Mouse (Mus musculus): ENCODE data around the gene Bmper. TPM values are rescaled to one million over a fixed set of nuclear protein-coding genes. Genes with fewer than 3 reads are reported as not detected.
A peak's percentile ranks its signal among the peaks of the same experiment; 100 is the strongest.

Bmper gene
- polyA plus RNA-seq, 1 experiment from 2014 or later, result 7.8 TPM

DNA sequence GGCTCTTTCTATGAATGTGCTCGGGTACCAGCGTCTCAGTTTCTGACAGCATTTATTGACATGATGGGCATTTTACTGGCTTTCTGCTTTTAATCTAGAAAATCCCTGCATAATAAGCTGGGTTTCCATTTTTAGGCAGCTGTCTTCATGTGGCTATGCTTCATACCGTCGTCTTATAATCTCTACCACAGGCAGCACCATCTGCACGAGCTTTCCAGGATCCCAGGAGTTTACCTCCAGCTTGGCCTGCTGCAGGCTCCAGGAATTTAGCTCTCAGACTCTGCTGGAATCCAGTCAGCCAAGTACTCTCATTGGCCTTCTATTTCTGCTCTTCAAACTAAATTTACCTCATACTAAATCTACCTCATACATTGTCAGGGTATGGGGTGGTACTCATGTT is 219.3 kb downstream of the Bmper start:
- no peak for ATAC-seq (replicated peaks; ENCODE audit: insufficient number of reproducible peaks, insufficient read depth, low FRiP score, low read depth)
- WGBS, result 47% methylated on average over 5 of the region's 5 CpGs
- Histone ChIP-seq H3K27me3 (no peaks in the 10 kb centered on the region), H3K4me3 (no peak overlapping the region), H3K9me3 (replicated peaks) (no peaks in the 10 kb centered on the region), H3K4me1 (replicated peaks) (peaks cover 9% of the 10 kb centered on the region; the same call in 1 of the 2 replicates), H3K4me2 (no peak overlapping the region), H3K9ac (no peak overlapping the region), H3K36me3 (no peaks in the 10 kb centered on the region), H3K27ac (peak overlapping the region; percentile 35)

DNA sequence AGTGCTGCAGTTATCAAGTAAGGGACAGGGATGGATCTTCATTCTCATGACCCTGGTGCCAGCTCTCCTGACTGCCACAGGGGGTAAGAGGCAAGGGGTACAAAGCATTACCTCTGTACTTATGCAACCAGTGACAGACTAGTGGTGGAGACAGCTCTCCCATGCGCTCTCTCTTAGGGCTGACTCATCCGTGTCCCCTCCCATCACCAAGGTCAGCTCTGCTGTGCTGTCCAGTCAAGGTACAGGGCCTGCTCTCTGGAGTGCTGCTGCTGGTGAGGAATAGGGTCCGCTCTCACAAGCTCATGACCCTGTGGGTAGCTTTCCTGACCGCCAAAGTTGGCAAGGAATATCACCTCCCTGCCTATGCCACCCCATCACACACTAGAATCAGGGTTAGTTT is 222.1 kb downstream of the Bmper start:
- H3K4me2 ChIP-seq, result no peak overlapping the region
- H3K9me3 ChIP-seq (replicated peaks), result no peaks in the 10 kb centered on the region
- no peak overlapping the region for H3K27ac ChIP-seq
- H3K4me3 ChIP-seq, result no peak overlapping the region
- H3K9ac ChIP-seq, result no peak overlapping the region
- ATAC-seq (replicated peaks; ENCODE audit: insufficient number of reproducible peaks, insufficient read depth, low FRiP score, low read depth), result no peak
- H3K4me1 ChIP-seq (replicated peaks), result peaks cover 9% of the 10 kb centered on the region; the same call in 1 of the 2 replicates
- no peaks in the 10 kb centered on the region for H3K27me3 ChIP-seq
- no peaks in the 10 kb centered on the region for H3K36me3 ChIP-seq
- WGBS, result 91% methylated on average over 4 of the region's 4 CpGs

DNA sequence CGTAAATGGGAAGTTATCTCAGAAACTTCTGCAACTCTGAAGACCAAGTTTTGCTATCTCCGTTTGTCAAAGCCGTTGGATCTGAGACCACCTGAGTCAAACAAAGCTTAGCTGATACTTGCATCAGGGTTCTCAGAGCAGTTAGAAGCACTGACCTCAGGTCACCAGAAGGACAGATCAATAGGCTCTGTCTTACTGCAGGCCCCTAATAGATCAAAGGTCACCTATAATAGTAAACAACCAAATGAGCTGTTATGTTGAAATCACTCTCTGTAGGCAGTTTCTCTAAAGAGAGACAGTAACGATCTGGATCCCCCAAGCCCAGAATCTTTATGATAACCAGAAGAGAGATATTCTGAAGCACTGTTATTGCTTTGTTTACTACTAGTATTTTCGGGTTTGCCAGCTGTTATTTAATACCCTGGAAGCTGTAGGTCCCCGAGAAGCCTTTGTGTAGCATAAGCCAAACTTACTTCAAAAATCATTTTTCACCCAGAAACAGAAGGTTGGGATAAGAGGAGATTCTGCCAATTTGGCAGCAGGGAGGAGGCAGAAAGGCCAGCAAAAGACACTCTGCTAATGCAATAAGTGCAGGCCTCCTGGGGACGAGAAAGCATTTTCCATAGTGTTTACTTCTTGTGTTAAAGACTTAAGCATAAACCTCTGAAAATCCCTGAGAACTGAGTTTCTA is 224.5 kb downstream of the Bmper start:
- Histone ChIP-seq H3K4me3 (no peak overlapping the region), H3K9ac (no peak overlapping the region), H3K9me3 (replicated peaks) (no peaks in the 10 kb centered on the region), H3K36me3 (no peaks in the 10 kb centered on the region), H3K4me2 (no peak overlapping the region), H3K27ac (no peak overlapping the region), H3K27me3 (no peaks in the 10 kb centered on the region), H3K4me1 (replicated peaks) (0 out of 2 replicates have a peak, but pooled peaks cover 4% of the 10 kb centered on the region)
- ATAC-seq (replicated peaks; ENCODE audit: insufficient number of reproducible peaks, insufficient read depth, low FRiP score, low read depth), result no peak
- WGBS, result 67% methylated on average over 7 of the region's 7 CpGs

DNA sequence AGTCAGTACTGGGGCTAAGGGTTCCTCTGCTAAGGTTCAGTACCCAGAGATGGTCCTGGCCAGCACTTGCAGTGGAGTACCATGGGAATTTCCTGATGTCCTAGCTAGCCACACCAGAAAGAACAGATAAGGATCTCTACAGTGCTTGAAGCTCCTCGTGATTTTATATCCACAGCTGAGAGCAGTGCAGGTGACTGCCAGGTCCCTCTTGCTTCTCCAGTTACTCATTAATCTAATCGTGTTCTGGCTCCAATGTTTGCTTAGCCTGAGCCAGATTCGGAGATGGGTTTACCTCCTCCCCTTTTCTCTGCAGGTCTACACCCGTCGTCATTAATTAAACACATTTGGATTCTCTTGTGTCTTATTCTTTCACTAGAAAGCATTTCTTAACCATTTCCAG is 230.4 kb downstream of the Bmper start:
- H3K9me3 ChIP-seq (replicated peaks), result no peaks in the 10 kb centered on the region
- H3K4me1 ChIP-seq (replicated peaks), result no peaks in the 10 kb centered on the region
- H3K9ac ChIP-seq, result no peak overlapping the region
- H3K36me3 ChIP-seq, result no peaks in the 10 kb centered on the region
- H3K27ac ChIP-seq, result no peak overlapping the region
- no peak overlapping the region for H3K4me2 ChIP-seq
- WGBS, result 52% methylated on average over 5 of the region's 5 CpGs
- H3K27me3 ChIP-seq, result no peaks in the 10 kb centered on the region
- no peak overlapping the region for H3K4me3 ChIP-seq
- no peak for ATAC-seq (replicated peaks; ENCODE audit: insufficient number of reproducible peaks, insufficient read depth, low FRiP score, low read depth)

DNA sequence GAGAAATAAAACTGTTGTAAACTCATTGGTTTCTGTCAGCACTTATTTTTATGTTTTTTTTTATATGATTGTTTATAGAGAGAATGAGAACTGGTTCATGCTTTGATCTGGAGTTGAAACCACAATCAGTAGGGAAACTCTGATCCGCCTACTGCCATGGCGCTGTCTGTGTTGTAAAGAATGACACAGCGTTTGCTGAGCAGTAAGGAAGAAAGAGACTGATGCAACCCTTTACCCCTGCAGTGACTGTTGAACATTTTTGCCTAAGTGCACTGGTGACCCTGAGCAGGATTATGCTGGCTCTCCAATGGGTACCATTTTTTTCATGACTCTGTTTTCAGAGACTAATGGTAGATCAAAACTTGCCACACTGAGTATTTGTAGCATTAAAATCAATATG is 234.3 kb downstream of the Bmper start:
- Histone ChIP-seq H3K27me3 (no peaks in the 10 kb centered on the region), H3K27ac (no peak overlapping the region), H3K4me3 (no peak overlapping the region), H3K36me3 (no peaks in the 10 kb centered on the region), H3K4me1 (replicated peaks) (peaks cover 6% of the 10 kb centered on the region; the same call in 1 of the 2 replicates), H3K9ac (no peak overlapping the region), H3K9me3 (replicated peaks) (no peaks in the 10 kb centered on the region), H3K4me2 (no peak overlapping the region)
- WGBS, result 72% methylated on average over 3 of the region's 3 CpGs
- ATAC-seq (replicated peaks; ENCODE audit: insufficient number of reproducible peaks, insufficient read depth, low FRiP score, low read depth), result no peak

DNA sequence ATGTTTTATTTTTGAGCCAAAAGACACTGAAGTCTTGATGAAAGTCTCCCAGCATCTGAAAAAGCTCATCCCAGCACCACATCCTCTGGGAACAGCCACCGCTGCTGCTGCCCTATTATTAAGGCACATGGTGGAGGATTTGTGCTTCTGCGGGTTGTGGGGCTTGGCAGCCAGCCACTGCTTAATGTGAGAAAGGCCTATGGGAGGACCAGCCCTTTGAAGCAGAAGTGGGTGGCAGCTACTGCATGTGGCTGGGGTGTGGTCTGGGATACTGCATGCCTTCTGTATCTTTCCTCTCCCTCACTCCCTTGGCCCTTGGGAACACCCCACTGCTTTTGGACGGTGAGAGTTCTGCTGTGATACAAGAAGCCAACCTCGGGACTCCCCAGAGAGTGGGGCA is 237.8 kb downstream of the Bmper start:
- peak; percentile 43; the same call in 1 of the 2 replicates for ATAC-seq (replicated peaks; ENCODE audit: insufficient number of reproducible peaks, insufficient read depth, low FRiP score, low read depth)

DNA sequence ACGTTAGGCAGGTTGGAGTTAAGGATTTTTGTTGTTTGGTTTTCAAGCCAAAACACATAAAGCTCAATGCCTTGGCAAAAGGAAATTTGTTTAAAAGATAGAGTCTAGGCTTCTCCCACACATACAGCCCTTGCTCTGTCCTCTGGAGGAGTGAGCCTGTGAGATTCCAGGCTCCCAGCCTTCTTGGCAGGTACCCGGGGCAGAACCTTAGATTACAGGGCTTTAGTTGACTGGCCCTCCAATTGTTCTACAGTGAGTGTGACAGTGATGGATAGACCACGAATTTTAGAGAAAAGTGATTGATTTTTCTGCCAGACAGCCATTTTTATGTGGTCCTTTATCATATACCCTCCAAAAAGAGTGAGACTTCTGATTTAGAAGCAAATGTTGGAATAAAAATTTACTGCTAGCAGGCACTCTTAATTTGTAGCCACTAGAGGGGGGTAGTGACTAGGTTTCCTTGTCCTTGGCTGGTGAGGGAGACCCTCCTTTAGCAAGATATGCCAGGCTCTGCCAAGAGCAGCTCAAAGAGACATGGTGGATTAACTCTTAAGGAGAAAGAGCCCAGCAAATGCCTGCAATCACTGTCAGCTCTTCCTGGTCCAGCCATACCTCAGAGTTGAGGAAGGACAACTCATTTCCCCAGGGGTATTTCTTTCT is 240.2 kb downstream of the Bmper start:
- Histone ChIP-seq H3K9ac (no peak overlapping the region), H3K27me3 (no peaks in the 10 kb centered on the region), H3K36me3 (no peaks in the 10 kb centered on the region), H3K4me1 (replicated peaks) (peaks cover 11% of the 10 kb centered on the region; the same call in 1 of the 2 replicates), H3K27ac (no peak overlapping the region), H3K4me2 (no peak overlapping the region), H3K9me3 (replicated peaks) (no peaks in the 10 kb centered on the region), H3K4me3 (no peak overlapping the region)
- ATAC-seq (replicated peaks; ENCODE audit: insufficient number of reproducible peaks, insufficient read depth, low FRiP score, low read depth), result no peak
- WGBS, result 27% methylated on average over 3 of the region's 3 CpGs

More for the DNA sequence above, 237.8 kb downstream of the Bmper start:
- no peak overlapping the region for H3K27ac ChIP-seq
- H3K9me3 ChIP-seq (replicated peaks), result no peaks in the 10 kb centered on the region
- H3K27me3 ChIP-seq, result no peaks in the 10 kb centered on the region
- peaks cover 11% of the 10 kb centered on the region; the same call in 1 of the 2 replicates for H3K4me1 ChIP-seq (replicated peaks)
- no peak overlapping the region for H3K4me2 ChIP-seq
- WGBS, result 28% methylated on average over 4 of the region's 4 CpGs
- H3K36me3 ChIP-seq, result no peaks in the 10 kb centered on the region
- H3K9ac ChIP-seq, result no peak overlapping the region
- no peak overlapping the region for H3K4me3 ChIP-seq

DNA sequence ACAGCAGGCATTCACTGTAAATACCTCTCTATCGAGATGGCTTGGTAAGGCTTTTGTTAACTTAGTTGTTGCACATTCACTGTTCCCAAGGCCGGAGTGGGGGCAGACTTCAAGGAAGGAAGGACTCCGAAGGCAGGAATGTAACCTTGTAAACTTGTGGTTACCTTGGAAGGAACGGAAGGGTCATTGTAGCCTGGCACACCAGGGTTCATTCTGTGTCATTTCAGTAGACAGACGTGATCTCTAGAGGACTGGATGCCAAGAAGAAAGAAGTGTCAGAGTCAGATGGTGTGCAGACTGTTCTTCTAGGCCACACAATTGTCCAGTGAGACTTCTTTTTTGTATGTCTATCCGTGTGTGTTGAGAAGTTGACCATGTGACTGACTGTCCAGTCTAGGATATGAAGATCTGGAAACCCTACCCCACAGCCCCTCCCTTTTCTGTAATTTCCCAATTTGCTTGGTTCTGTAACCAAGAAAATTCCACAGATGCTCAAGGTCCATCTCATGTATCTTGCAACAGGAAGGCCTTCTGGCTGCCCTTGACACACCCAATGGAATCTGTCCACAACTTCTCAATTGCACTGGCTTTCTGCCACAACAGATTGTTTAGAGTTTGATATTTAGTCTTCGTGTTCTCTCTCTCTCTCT is 242.2 kb downstream of the Bmper start:
- ATAC-seq (replicated peaks; ENCODE audit: insufficient number of reproducible peaks, insufficient read depth, low FRiP score, low read depth), result no peak

DNA sequence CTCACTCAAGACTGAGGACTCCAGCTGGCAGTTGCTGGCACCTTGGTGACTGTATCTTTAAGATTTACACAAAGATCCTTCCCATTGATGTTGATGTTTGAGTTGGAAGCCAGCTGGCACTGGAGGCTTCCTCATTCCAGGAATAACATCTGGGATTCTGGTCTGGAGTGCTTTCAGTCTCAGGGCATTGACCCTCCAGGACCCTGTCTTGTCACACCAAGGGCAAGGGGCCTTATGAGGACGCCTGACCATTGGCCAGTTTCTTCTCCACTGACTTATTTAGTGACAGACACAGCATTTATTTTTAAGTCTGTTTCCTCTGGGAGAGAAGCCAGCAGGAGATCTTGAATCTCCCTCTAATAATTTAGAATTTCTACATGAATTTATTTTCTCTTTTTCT is 247.0 kb downstream of the Bmper start:
- 32% methylated on average over 1 of the region's 1 CpGs for WGBS
- H3K27me3 ChIP-seq, result no peaks in the 10 kb centered on the region
- no peak overlapping the region for H3K27ac ChIP-seq
- no peak overlapping the region for H3K4me2 ChIP-seq
- no peak for ATAC-seq (replicated peaks; ENCODE audit: insufficient number of reproducible peaks, insufficient read depth, low FRiP score, low read depth)
- no peaks in the 10 kb centered on the region for H3K9me3 ChIP-seq (replicated peaks)
- no peak overlapping the region for H3K9ac ChIP-seq
- 0 out of 2 replicates have a peak, but pooled peaks cover 3% of the 10 kb centered on the region for H3K4me1 ChIP-seq (replicated peaks)
- H3K36me3 ChIP-seq, result no peaks in the 10 kb centered on the region
- H3K4me3 ChIP-seq, result no peak overlapping the region

More for the DNA sequence above, 242.2 kb downstream of the Bmper start:
- no peaks in the 10 kb centered on the region for H3K9me3 ChIP-seq (replicated peaks)
- H3K4me1 ChIP-seq (replicated peaks), result peaks cover 11% of the 10 kb centered on the region; the same call in 1 of the 2 replicates
- H3K4me3 ChIP-seq, result no peak overlapping the region
- 74% methylated on average over 7 of the region's 7 CpGs for WGBS
- H3K9ac ChIP-seq, result no peak overlapping the region
- no peak overlapping the region for H3K27ac ChIP-seq
- H3K27me3 ChIP-seq, result no peaks in the 10 kb centered on the region
- H3K36me3 ChIP-seq, result no peaks in the 10 kb centered on the region
- H3K4me2 ChIP-seq, result no peak overlapping the region

DNA sequence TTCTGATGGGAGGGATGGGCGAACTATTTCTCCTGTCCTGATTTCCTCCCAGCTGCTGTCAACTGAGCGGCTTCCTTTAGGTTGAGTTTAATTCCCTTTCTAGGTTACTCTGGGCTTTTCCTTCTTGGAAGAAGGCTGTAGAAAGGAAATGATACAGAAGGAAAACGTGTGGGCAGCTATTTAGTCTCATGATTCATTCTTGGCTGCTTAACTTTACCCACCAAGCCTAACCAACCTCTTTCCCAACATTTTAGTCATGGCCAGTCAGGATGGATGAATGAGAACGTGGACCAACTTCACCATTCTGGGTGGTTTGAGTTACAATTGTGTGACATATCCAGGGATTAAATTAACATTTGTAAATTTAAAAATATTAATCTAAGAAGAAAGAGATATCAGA is 263.0 kb downstream of the Bmper start:
- no peak for ATAC-seq (replicated peaks; ENCODE audit: insufficient number of reproducible peaks, insufficient read depth, low FRiP score, low read depth)
- Histone ChIP-seq H3K9me3 (replicated peaks) (no peaks in the 10 kb centered on the region), H3K27ac (no peak overlapping the region), H3K36me3 (no peaks in the 10 kb centered on the region), H3K4me1 (replicated peaks) (no peaks in the 10 kb centered on the region; the same call in 1 of the 2 replicates), H3K4me3 (no peak overlapping the region), H3K27me3 (no peaks in the 10 kb centered on the region), H3K9ac (no peak overlapping the region), H3K4me2 (no peak overlapping the region)
- 65% methylated on average over 4 of the region's 4 CpGs for WGBS

DNA sequence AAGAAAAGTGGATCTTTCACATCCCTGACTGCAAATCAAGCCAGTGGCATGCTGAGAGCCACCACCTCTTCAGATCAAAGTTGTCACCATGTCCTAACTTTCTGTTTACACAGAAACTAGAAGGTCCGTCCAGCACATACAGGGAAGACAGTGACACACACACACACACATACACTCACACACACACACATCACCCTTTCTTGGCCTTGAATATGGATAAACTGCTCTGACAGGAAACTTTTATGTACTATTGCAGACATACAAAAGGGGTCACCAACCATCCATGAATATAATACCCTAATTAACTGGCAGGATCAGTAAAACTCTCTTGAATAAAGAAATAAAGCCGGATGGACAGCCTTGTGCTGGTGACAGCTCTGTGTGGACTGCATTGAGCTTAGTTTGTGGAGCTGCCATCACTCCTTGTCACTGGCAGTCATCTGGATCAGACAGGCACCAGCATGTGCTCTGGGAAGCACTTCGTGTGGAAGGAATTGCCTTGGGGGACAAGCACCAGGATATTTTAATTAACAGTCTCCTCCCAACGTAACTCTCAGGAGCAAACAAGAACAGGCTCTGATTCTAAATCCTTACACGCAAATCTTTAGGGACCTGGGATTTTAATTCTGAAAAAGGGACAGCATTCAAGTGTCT is 264.0 kb downstream of the Bmper start:
- Histone ChIP-seq H3K4me1 (replicated peaks) (no peaks in the 10 kb centered on the region; the same call in 1 of the 2 replicates), H3K27ac (no peak overlapping the region), H3K4me3 (no peak overlapping the region), H3K4me2 (no peak overlapping the region), H3K9me3 (replicated peaks) (no peaks in the 10 kb centered on the region), H3K36me3 (no peaks in the 10 kb centered on the region), H3K9ac (no peak overlapping the region), H3K27me3 (no peaks in the 10 kb centered on the region)
- 61% methylated on average over 5 of the region's 5 CpGs for WGBS
- ATAC-seq (replicated peaks; ENCODE audit: insufficient number of reproducible peaks, insufficient read depth, low FRiP score, low read depth), result no peak
